Mouse (Mus musculus): ENCODE results near the gene Gpr50.

DNA sequence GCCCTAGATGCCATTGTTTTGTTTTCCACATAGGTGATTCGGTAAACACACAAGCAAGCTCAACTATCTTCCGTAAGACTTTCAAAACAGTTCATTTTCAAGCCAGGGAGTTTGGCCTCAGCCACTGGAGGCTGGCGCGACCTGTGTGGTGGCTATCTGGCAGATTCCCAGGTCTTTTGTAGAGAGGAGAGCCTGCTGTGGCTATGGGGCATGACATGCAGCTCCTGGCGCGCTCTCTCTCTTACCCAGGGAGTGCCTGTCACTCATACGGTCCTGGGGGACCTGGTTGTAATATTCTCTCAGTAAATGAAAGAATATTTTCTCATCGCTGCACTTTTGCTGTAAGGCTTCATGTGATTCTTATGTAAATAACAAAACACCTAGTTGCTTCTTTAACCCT lies 13.5 kb upstream of the Gpr50 start:
- TF ChIP-seq CTCF (IDR thresholded peaks at IDR 0.05; ENCODE audit: low read depth, low read length) (no peak), POLR2AphosphoS5 (IDR thresholded peaks at IDR 0.05; ENCODE audit: insufficient replicate concordance, low read depth, low read length) (no peak)

Data from G1E (cell line).